Mouse (Mus musculus): ENCODE measurements around the gene Crispld2. TPM values are rescaled to one million over a fixed set of nuclear protein-coding genes. Genes with fewer than 3 reads are reported as not detected.

The Crispld2 gene
- total and polyA plus RNA-seq, 2 experiments from 2014 or later: 2.6 to 15.5 TPM

DNA sequence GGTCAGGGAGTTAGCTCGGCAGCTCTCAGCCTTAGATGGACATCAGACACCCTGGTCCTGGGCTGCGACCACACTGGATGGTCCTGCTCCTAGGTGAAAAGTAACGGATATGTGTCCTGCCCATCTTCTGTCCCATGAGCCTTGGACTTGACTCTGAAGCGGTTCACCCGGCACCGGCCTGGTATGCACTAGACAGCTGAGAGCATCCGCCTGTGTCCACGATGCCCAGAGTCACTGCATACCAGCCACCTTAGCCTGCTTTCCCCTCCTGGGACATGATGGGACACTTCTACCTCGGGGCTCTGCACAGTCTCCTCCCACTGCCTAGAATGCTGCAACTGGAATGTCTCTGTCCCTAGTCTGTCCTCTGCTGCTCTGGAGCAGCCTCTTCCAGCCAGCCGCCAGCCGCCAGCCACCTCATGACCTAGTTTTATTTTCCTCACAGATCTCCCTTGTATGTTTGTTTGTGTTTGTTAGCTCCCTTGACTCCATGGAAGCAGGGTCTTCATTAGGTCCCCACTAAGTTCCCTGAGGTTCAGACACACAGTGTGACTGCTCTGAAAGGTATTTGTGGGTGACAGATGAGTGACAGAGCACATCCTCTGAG, 47.2 kb downstream of the Crispld2 start:
- Histone ChIP-seq H3K4me2 (ENCODE audit: low read depth, low read length) (no peak overlapping the region), H3K27ac (ENCODE audit: low read depth) (no peak overlapping the region), H3K4me3 (ENCODE audit: low read depth, low read length) (no peak overlapping the region), H3K36me3 (replicated peaks; ENCODE audit: control insufficient read depth, insufficient read depth, low read length) (no peaks in the 10 kb centered on the region), H3K9ac (replicated peaks; ENCODE audit: low read depth, low read length) (no peak overlapping the region), H3K9me3 (replicated peaks; ENCODE audit: control insufficient read depth, low read length) (no peaks in the 10 kb centered on the region), H3K27me3 (ENCODE audit: control insufficient read depth, insufficient read depth, low read length) (peaks cover 7% of the 10 kb centered on the region), H3K4me1 (ENCODE audit: control insufficient read depth, insufficient read depth) (peaks cover 24% of the 10 kb centered on the region; the same call in 1 of the 2 replicates)
- TF ChIP-seq CTCF (IDR thresholded peaks at IDR 0.05; ENCODE audit: low read depth): no peak
- no peak for DNase-seq (ENCODE audit: low spot score)
- ATAC-seq (ENCODE audit: insufficient read depth, low read depth): no peak
- WGBS: 59% methylated on average over 11 of the region's 11 CpGs

DNA sequence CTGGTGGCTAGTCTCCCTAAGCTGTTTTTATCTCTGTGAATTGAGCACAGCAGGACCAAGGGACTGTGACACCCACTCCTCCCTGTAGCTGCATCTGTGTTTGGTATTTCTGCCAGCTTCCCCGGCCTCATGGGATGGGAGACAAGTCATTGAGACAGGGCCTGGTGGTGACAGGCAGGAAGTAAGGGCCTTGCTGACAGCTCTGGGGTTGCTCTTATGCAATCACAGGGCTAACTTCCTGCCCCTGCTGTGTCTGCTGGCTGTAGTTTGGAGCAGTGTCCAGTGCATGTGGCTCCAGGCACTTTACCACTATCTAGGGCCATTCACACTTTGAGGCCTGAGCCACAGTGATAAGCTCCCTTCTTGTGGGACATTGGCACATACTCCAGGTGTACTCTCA, 48.6 kb downstream of the Crispld2 start:
- Histone ChIP-seq H3K27me3 (ENCODE audit: control insufficient read depth, insufficient read depth, low read length) (peaks cover 11% of the 10 kb centered on the region), H3K9ac (replicated peaks; ENCODE audit: low read depth, low read length) (no peak overlapping the region), H3K4me2 (ENCODE audit: low read depth, low read length) (no peak overlapping the region), H3K4me1 (ENCODE audit: control insufficient read depth, insufficient read depth) (peaks cover 22% of the 10 kb centered on the region), H3K27ac (ENCODE audit: low read depth) (peak overlapping the region; percentile 31), H3K4me3 (ENCODE audit: low read depth, low read length) (no peak overlapping the region), H3K9me3 (replicated peaks; ENCODE audit: control insufficient read depth, low read length) (no peaks in the 10 kb centered on the region), H3K36me3 (replicated peaks; ENCODE audit: control insufficient read depth, insufficient read depth, low read length) (no peaks in the 10 kb centered on the region)
- DNase-seq (ENCODE audit: low spot score): peak; percentile 70
- 0% methylated on average over 1 of the region's 1 CpGs for WGBS
- ATAC-seq (ENCODE audit: insufficient read depth, low read depth): peak; percentile 59
- TF ChIP-seq CTCF (IDR thresholded peaks at IDR 0.05; ENCODE audit: low read depth) (0 out of 2 replicates have a peak, but pooled peaks have one; percentile 2), EP300 (IDR thresholded peaks at IDR 0.05; ENCODE audit: low read depth) (0 out of 2 replicates have a peak, but pooled peaks have one; percentile 53)

DNA sequence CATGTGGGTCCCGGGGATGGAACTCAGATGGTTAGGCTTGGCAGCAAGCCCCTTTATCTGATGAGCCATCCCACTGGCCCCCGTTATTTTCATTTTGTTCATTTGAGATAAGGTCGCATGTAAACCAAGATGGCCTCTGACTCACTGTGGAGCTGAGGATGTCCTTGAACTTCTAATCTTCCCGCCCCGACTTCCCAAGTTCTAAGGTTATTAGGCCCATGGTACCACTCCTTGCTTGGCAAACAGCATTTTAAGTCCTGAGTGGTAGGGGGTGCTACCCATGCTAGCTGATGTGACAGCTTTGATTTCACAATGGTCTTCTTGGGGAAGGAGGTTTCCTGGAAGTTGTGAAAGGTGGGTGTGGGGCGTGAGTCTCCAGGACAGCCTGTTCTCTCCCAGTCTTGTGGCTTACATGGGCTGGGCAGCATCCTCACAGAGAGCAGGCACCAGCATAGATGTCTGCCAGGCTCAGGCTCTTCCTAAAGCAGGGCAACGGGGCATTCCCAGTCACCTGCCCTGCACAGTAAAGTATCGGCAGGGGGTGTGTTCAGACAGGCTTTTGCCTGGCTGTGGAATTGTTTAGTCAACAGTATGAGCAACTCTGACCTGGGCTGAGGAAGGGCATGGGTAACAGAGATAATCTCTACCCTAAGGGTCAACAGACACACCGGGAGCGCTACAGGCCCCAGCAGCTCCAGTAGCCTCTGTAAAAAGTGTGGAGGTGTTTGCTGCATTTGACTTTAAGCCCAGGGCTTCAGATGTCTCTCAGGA, 50.5 kb downstream of the Crispld2 start:
- Histone ChIP-seq H3K27me3 (ENCODE audit: control insufficient read depth, insufficient read depth, low read length) (peaks cover 11% of the 10 kb centered on the region), H3K9ac (replicated peaks; ENCODE audit: low read depth, low read length) (no peak overlapping the region), H3K4me1 (ENCODE audit: control insufficient read depth, insufficient read depth) (peaks cover 23% of the 10 kb centered on the region), H3K4me3 (ENCODE audit: low read depth, low read length) (no peak overlapping the region), H3K36me3 (replicated peaks; ENCODE audit: control insufficient read depth, insufficient read depth, low read length) (no peaks in the 10 kb centered on the region), H3K9me3 (replicated peaks; ENCODE audit: control insufficient read depth, low read length) (no peaks in the 10 kb centered on the region), H3K27ac (ENCODE audit: low read depth) (no peak overlapping the region), H3K4me2 (ENCODE audit: low read depth, low read length) (no peak overlapping the region)
- ATAC-seq (ENCODE audit: insufficient read depth, low read depth): no peak
- 80% methylated on average over 10 of the region's 10 CpGs for WGBS
- no peak for DNase-seq (ENCODE audit: low spot score)
- TF ChIP-seq EP300 (IDR thresholded peaks at IDR 0.05; ENCODE audit: low read depth) (no peak), CTCF (IDR thresholded peaks at IDR 0.05; ENCODE audit: low read depth) (no peak)

DNA sequence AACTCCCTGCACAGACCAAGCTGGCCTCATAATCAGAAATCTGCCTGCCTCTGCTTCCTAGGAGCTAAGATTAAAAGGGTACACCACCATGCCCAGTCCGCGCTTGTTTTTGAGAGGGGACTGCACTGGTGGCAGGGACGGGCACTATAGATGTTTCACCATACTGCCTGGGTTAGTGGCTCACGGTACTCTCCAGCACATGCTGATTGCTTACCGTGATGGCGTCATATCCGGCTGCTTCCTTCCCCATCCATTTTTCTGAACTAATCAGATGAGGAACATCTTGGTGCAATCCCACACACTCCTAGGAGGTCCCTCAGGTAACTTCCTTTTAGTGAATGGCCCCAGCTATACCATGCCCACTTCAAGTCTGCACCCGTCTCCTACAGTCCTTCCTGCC, 52.7 kb downstream of the Crispld2 start:
- 93% methylated on average over 8 of the region's 8 CpGs for WGBS
- Histone ChIP-seq H3K9ac (replicated peaks; ENCODE audit: low read depth, low read length) (no peak overlapping the region), H3K9me3 (replicated peaks; ENCODE audit: control insufficient read depth, low read length) (no peaks in the 10 kb centered on the region), H3K27ac (ENCODE audit: low read depth) (no peak overlapping the region), H3K4me2 (ENCODE audit: low read depth, low read length) (no peak overlapping the region), H3K4me3 (ENCODE audit: low read depth, low read length) (no peak overlapping the region), H3K36me3 (replicated peaks; ENCODE audit: control insufficient read depth, insufficient read depth, low read length) (no peaks in the 10 kb centered on the region), H3K27me3 (ENCODE audit: control insufficient read depth, insufficient read depth, low read length) (peaks cover 5% of the 10 kb centered on the region; the same call in 1 of the 2 replicates), H3K4me1 (ENCODE audit: control insufficient read depth, insufficient read depth) (peaks cover 22% of the 10 kb centered on the region)
- DNase-seq (ENCODE audit: low spot score) (no peak), ATAC-seq (ENCODE audit: insufficient read depth, low read depth) (no peak)
- TF ChIP-seq EP300 (IDR thresholded peaks at IDR 0.05; ENCODE audit: low read depth) (no peak), CTCF (IDR thresholded peaks at IDR 0.05; ENCODE audit: low read depth) (no peak)

DNA sequence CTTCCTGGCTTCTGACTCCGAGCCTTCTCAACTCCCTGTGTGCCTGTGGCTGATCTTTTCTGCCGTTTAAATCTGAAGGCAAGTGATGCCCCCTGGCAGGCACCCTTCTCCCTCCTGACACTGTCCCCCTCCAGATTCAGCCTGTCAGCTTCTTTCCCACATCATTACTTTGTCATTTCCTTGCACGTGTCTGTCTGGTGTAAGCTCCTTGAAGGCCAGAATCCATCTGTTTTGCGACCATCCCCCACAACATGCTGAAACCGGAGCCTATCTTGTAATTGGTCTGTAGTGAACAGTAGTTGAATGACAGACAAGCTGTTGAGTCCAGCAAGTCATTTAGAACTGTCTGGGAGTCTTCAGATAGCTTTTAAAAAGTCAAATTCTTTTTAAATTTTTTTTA, 53.2 kb downstream of the Crispld2 start:
- H3K4me1 ChIP-seq (ENCODE audit: control insufficient read depth, insufficient read depth): peaks cover 26% of the 10 kb centered on the region
- no peaks in the 10 kb centered on the region for H3K36me3 ChIP-seq (replicated peaks; ENCODE audit: control insufficient read depth, insufficient read depth, low read length)
- TF ChIP-seq EP300 (IDR thresholded peaks at IDR 0.05; ENCODE audit: low read depth) (no peak), CTCF (IDR thresholded peaks at IDR 0.05; ENCODE audit: low read depth) (no peak)
- no peak overlapping the region for H3K9ac ChIP-seq (replicated peaks; ENCODE audit: low read depth, low read length)
- H3K4me3 ChIP-seq (ENCODE audit: low read depth, low read length): no peak overlapping the region
- WGBS: 62% methylated on average over 5 of the region's 5 CpGs
- no peak for ATAC-seq (ENCODE audit: insufficient read depth, low read depth)
- no peak overlapping the region for H3K4me2 ChIP-seq (ENCODE audit: low read depth, low read length)
- H3K27ac ChIP-seq (ENCODE audit: low read depth): no peak overlapping the region
- DNase-seq (ENCODE audit: low spot score): no peak
- H3K9me3 ChIP-seq (replicated peaks; ENCODE audit: control insufficient read depth, low read length): no peaks in the 10 kb centered on the region
- H3K27me3 ChIP-seq (ENCODE audit: control insufficient read depth, insufficient read depth, low read length): peaks cover 5% of the 10 kb centered on the region; the same call in 1 of the 2 replicates

All from heart, postnatal 0 days (tissue).